Mouse (Mus musculus): ENCODE data around the gene Ptma. TPM values are rescaled to one million over a fixed set of nuclear protein-coding genes. Genes with fewer than 3 reads are reported as not detected.
A peak's percentile ranks its signal among the peaks of the same experiment; 100 is the strongest.

The Ptma gene
- polyA plus RNA-seq, 1 experiment from 2014 or later = 1,057 TPM

- Histone ChIP-seq H3K9ac (0 out of 2 replicates have a peak overlapping the region, but pooled peaks have one; percentile 30), H3K4me1 (replicated peaks) (peaks cover 43% of the 10 kb centered on the region)
- WGBS = 79% methylated on average over 5 of the region's 5 CpGs
These were observed 29.2 kb upstream of the Ptma start for GRCm38 (mm10) chr1:86497361-86497760.

GRCm38 (mm10) chr1:86497986-86498385, 28.5 kb upstream of the Ptma start:
- WGBS = 47% methylated on average over 3 of the region's 3 CpGs
- Histone ChIP-seq H3K27me3 (replicated peaks) (no peaks in the 10 kb centered on the region), H3K9ac (peak overlapping the region; percentile 30; the same call in 1 of the 2 replicates), H3K4me3 (no peak overlapping the region), H3K27ac (ENCODE audit: poor library complexity, severe bottlenecking) (no peak overlapping the region), H3K4me2 (no peak overlapping the region), H3K4me1 (replicated peaks) (peaks cover 42% of the 10 kb centered on the region), H3K9me3 (replicated peaks) (no peaks in the 10 kb centered on the region), H3K36me3 (no peaks in the 10 kb centered on the region)
- ATAC-seq (ENCODE audit: insufficient number of reproducible peaks, low FRiP score) = no peak

More at GRCm38 (mm10) chr1:86497361-86497760, 29.2 kb upstream of the Ptma start:
- Histone ChIP-seq H3K9me3 (replicated peaks) (no peaks in the 10 kb centered on the region), H3K4me3 (no peak overlapping the region), H3K27ac (ENCODE audit: poor library complexity, severe bottlenecking) (no peak overlapping the region), H3K4me2 (no peak overlapping the region), H3K27me3 (replicated peaks) (no peaks in the 10 kb centered on the region), H3K36me3 (no peaks in the 10 kb centered on the region)
- ATAC-seq (ENCODE audit: insufficient number of reproducible peaks, low FRiP score) = no peak

- ATAC-seq (ENCODE audit: insufficient number of reproducible peaks, low FRiP score) = no peak
- Histone ChIP-seq H3K36me3 (no peaks in the 10 kb centered on the region), H3K27ac (ENCODE audit: poor library complexity, severe bottlenecking) (no peak overlapping the region), H3K4me1 (replicated peaks) (peaks cover 48% of the 10 kb centered on the region), H3K4me3 (no peak overlapping the region), H3K9ac (0 out of 2 replicates have a peak overlapping the region, but pooled peaks have one; percentile 6), H3K9me3 (replicated peaks) (no peaks in the 10 kb centered on the region), H3K27me3 (replicated peaks) (no peaks in the 10 kb centered on the region), H3K4me2 (no peak overlapping the region)
- WGBS = 72% methylated on average over 1 of the region's 1 CpGs
These were observed 27.9 kb upstream of the Ptma start for GRCm38 (mm10) chr1:86498611-86499010.

- no peak overlapping the region for H3K27ac ChIP-seq (ENCODE audit: poor library complexity, severe bottlenecking)
- WGBS = 33% methylated on average over 3 of the region's 3 CpGs
These were observed 26.6 kb upstream of the Ptma start for GRCm38 (mm10) chr1:86499903-86500302.

GRCm38 (mm10) chr1:86500681-86501080, 25.8 kb upstream of the Ptma start:
- H3K9ac ChIP-seq = no peak overlapping the region
- H3K4me1 ChIP-seq (replicated peaks) = peaks cover 62% of the 10 kb centered on the region
- no peaks in the 10 kb centered on the region for H3K36me3 ChIP-seq
- WGBS = 77% methylated on average over 4 of the region's 4 CpGs
- no peaks in the 10 kb centered on the region for H3K9me3 ChIP-seq (replicated peaks)
- no peak for ATAC-seq (ENCODE audit: insufficient number of reproducible peaks, low FRiP score)
- no peaks in the 10 kb centered on the region for H3K27me3 ChIP-seq (replicated peaks)
- H3K4me2 ChIP-seq = no peak overlapping the region
- no peak overlapping the region for H3K27ac ChIP-seq (ENCODE audit: poor library complexity, severe bottlenecking)
- H3K4me3 ChIP-seq = no peak overlapping the region

More at GRCm38 (mm10) chr1:86499903-86500302, 26.6 kb upstream of the Ptma start:
- peaks cover 54% of the 10 kb centered on the region for H3K4me1 ChIP-seq (replicated peaks)
- no peaks in the 10 kb centered on the region for H3K27me3 ChIP-seq (replicated peaks)
- no peaks in the 10 kb centered on the region for H3K9me3 ChIP-seq (replicated peaks)
- no peak overlapping the region for H3K4me2 ChIP-seq
- H3K9ac ChIP-seq = no peak overlapping the region
- no peak for ATAC-seq (ENCODE audit: insufficient number of reproducible peaks, low FRiP score)
- H3K4me3 ChIP-seq = no peak overlapping the region
- no peaks in the 10 kb centered on the region for H3K36me3 ChIP-seq

- no peaks in the 10 kb centered on the region for H3K27me3 ChIP-seq (replicated peaks)
- WGBS = 39% methylated on average over 6 of the region's 6 CpGs
- H3K9me3 ChIP-seq (replicated peaks) = no peaks in the 10 kb centered on the region
- 0 out of 2 replicates have a peak overlapping the region, but pooled peaks have one; percentile 1 for H3K9ac ChIP-seq
- no peaks in the 10 kb centered on the region for H3K36me3 ChIP-seq
- H3K27ac ChIP-seq (ENCODE audit: poor library complexity, severe bottlenecking) = 0 out of 2 replicates have a peak overlapping the region, but pooled peaks have one; percentile 8
- no peak overlapping the region for H3K4me2 ChIP-seq
- no peak overlapping the region for H3K4me3 ChIP-seq
- H3K4me1 ChIP-seq (replicated peaks) = peaks cover 65% of the 10 kb centered on the region
- no peak for ATAC-seq (ENCODE audit: insufficient number of reproducible peaks, low FRiP score)
These were observed 25.4 kb upstream of the Ptma start for GRCm38 (mm10) chr1:86501114-86501532.

GRCm38 (mm10) chr1:86501559-86501958, 25.0 kb upstream of the Ptma start:
- Histone ChIP-seq H3K36me3 (no peaks in the 10 kb centered on the region), H3K4me1 (replicated peaks) (peaks cover 69% of the 10 kb centered on the region), H3K27ac (ENCODE audit: poor library complexity, severe bottlenecking) (0 out of 2 replicates have a peak overlapping the region, but pooled peaks have one; percentile 8), H3K27me3 (replicated peaks) (no peaks in the 10 kb centered on the region), H3K9ac (0 out of 2 replicates have a peak overlapping the region, but pooled peaks have one; percentile 1), H3K4me3 (no peak overlapping the region), H3K4me2 (no peak overlapping the region), H3K9me3 (replicated peaks) (no peaks in the 10 kb centered on the region)
- ATAC-seq (ENCODE audit: insufficient number of reproducible peaks, low FRiP score) = no peak
- 2% methylated on average over 4 of the region's 4 CpGs for WGBS

GRCm38 (mm10) chr1:86502221-86503048, 24.1 kb upstream of the Ptma start:
- ATAC-seq (ENCODE audit: insufficient number of reproducible peaks, low FRiP score) = no peak
- Histone ChIP-seq H3K27me3 (replicated peaks) (no peaks in the 10 kb centered on the region), H3K4me3 (no peak overlapping the region), H3K9ac (peak overlapping the region; percentile 39; the same call in 1 of the 2 replicates), H3K36me3 (no peaks in the 10 kb centered on the region), H3K4me1 (replicated peaks) (peaks cover 70% of the 10 kb centered on the region), H3K27ac (ENCODE audit: poor library complexity, severe bottlenecking) (peak overlapping the region; percentile 29; the same call in 1 of the 2 replicates), H3K9me3 (replicated peaks) (no peaks in the 10 kb centered on the region), H3K4me2 (no peak overlapping the region; the same call in 1 of the 2 replicates)
- WGBS = 34% methylated on average over 11 of the region's 17 CpGs

GRCm38 (mm10) chr1:86503165-86503747, 23.3 kb upstream of the Ptma start:
- WGBS = 32% methylated on average over 16 of the region's 16 CpGs
- H3K4me1 ChIP-seq (replicated peaks) = peaks cover 61% of the 10 kb centered on the region
- ATAC-seq (ENCODE audit: insufficient number of reproducible peaks, low FRiP score) = no peak

GRCm38 (mm10) chr1:86503906-86504696, 22.4 kb upstream of the Ptma start:
- Histone ChIP-seq H3K27ac (ENCODE audit: poor library complexity, severe bottlenecking) (peak overlapping the region; percentile 86), H3K4me2 (peak overlapping the region; percentile 72), H3K9me3 (replicated peaks) (no peaks in the 10 kb centered on the region), H3K4me3 (peak overlapping the region; percentile 39), H3K27me3 (replicated peaks) (no peaks in the 10 kb centered on the region), H3K4me1 (replicated peaks) (peaks cover 55% of the 10 kb centered on the region), H3K9ac (peak overlapping the region; percentile 67), H3K36me3 (no peaks in the 10 kb centered on the region)
- under 1% methylated on average over 64 of the region's 64 CpGs for WGBS
- ATAC-seq (ENCODE audit: insufficient number of reproducible peaks, low FRiP score) = peak; percentile 87

More at GRCm38 (mm10) chr1:86503165-86503747, 23.3 kb upstream of the Ptma start:
- Histone ChIP-seq H3K4me3 (peak overlapping the region; percentile 39), H3K27me3 (replicated peaks) (no peaks in the 10 kb centered on the region), H3K27ac (ENCODE audit: poor library complexity, severe bottlenecking) (peak overlapping the region; percentile 86; the same call in 1 of the 2 replicates), H3K9me3 (replicated peaks) (no peaks in the 10 kb centered on the region), H3K36me3 (no peaks in the 10 kb centered on the region), H3K4me2 (peak overlapping the region; percentile 72), H3K9ac (peak overlapping the region; percentile 49)
